Mouse (Mus musculus) lung, postnatal 4 days (tissue): ENCODE data around the gene Msmo1.

Experiments used
- DNase-seq, 2 experiments: peaks; one replicate each; pipeline ENCODE4 v3.0.0; 2021

Gene Msmo1

DNA sequence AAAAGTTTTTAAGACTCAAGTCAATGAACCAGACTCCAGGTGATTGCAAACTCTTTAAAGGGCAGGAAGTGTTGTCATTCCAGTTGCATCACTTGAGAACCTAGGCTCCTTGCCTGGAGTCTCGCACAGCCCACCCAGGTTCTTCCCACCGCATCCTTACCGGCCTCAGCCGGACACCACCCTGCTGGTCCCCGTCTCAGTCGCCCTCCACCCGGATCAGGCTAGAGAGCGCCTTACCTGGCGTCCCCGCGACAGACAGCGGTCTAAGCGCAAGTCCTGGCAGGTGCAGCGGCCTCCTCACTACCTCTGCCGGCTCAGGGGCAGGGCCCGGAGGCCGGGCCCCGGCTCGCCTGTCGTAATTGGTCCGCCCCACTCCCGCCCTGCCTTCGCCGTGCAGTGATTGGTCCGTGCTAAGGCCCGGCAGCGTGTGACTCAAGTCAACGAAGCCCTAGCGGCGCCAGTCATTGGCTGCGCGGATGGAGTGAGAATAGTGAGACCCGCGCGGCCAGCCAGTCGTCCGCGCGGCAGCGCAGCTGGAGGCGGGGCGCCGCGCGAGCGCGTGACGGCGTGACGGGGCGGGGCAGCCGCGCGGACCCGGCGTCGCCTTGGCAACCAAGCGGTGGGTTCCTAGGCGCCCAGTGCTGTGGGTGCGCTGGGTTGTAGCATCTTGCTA, at the start of gene Msmo1:
Gene Msmo1, minus strand, starts transcription at position 522 of the 673 bp plus-strand sequence.
- DNase-seq, result peak; percentile 96 to 99

- DNase-seq, result no peak
Measured at GRCm38 (mm10) chr8:64781947-64782346, 48.4 kb upstream of the Msmo1 start.

DNA sequence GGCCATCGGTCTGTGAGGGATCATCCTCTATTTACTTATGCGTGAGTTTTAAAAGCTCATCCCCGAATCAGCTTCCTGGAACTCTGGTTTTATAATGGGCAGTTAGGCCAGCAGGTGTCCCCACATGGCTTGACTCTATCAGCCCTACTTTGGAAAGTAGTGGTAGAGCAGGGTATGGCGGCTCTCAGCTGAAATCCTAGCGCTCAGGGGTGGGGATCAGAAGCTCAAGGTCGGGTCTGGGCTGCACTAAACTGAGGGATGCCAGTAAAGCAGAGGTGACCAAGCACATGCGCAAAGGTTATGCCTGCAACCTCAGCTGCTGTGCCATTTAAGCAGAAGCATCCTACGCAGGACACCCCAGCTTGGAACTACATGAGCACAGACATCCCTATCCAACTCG, 44.3 kb upstream of the Msmo1 start:
- DNase-seq, result peak in 1 of 2 experiments; percentile 13

DNA sequence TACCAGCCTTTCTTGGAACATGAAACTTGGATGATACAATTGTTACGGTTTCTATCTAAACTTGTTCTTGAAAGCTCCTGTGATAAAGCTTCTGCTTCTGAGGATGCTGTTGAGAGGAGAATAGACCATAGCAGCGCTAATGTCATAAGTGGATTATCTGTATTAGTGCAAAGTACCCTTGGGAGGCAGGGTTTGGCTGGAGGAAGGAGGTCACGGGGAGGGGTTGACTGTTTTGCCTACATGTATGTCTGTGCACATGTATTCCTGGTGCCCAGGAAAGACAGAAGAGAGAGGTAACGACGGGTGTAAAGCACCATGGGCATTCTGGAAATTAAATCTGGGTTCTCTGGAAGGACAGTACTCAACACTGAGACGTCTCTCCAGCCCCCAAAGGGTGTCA, 40.5 kb upstream of the Msmo1 start:
- DNase-seq, result no peak

DNA sequence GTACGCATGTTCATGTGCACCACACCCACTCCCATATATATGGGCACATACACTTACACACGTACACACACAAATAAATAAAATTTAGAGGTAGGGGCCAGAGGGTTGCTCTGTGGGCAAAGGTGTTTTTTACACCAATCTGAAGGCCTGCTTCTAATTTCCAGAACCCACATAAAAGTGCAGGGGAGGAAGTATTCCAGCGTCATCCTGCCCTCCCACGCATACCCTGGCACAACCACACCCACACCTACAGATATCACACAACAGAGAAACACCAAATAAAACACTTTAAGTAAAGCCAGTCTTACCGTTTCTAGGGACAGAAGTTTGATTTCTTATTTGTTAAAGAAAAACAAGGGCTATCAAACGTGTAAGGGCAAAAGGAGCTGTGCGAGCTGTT, 37.2 kb upstream of the Msmo1 start:
- DNase-seq, result no peak

DNA sequence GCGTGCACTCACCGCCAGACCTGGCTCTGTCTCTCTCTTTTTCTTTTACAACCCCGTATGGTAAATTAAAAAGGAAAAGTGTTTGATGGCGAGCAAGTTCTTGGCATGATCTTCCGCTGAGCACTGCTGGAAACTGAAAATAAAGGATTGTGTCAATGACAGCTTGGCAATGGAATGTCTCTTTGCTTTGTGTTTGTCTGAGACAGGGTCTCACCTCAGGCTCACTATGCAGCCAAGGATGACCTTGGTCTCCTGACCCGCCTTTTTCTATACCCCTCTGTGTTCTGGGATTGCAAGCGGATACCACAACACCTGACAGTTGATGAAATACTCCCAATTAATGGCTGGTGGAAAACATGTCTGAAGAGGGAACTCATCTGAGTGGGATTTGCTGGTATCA, 36.0 kb upstream of the Msmo1 start:
- no peak for DNase-seq

GRCm38 (mm10) chr8:64768645-64769044, 35.1 kb upstream of the Msmo1 start:
- DNase-seq, result no peak

DNA sequence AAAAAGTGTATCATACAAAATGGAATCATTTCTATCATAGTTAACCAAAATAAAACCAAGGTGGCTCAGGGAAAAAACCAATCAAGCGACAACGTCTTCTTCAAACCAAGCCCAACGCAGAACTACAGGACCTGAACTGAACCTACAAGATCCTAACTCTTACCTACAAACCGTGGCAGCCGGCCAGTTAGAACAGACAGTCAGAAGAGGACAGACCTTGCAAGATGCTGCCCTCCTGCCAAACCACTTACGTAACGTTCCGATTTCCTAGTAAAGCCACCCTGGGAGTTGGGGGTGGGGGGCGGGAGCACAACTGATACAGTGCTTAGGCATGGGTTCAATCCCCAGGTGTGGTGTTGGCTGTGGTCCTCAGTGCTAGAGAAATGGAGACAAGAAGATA, 33.5 kb upstream of the Msmo1 start:
- DNase-seq, result no peak

DNA sequence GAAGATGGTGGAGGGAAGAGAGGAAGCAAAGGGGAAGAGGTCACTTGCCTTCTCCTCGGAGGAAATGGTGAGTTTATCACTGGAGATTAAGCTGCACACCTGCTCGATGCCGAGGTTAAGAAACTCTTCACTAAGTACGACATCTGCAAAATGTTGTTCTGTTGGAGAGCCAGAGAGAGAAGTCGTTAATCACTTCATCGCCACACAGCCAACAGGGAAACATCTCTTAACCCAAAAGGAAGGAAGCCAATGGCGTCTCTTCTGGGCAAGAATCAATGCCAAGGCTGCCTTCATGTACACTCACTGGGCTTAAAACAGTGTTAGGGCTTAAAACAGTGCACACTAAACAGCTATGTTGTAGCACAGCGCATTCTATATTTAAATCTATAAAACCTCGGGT, 30.5 kb upstream of the Msmo1 start:
- no peak for DNase-seq

DNA sequence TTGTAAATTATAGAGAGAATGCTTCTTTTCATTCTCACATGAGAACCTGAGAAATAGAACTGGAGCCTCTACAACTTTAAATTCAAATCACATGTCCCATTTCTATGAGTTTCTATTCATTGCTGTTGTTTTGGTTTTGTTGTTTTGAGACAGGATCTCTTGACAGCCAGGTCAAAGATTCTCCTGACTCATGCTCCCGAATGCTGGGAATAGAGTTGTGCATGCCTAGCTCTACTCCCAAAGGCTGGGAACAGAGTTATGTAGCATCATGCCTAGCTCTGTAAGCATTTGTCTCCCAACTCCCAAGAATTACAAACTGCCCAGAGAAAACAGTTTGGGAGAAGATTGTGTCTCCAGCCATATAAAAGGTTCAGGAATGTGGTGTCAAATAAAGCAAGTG, 29.2 kb upstream of the Msmo1 start:
- no peak for DNase-seq

GRCm38 (mm10) chr8:64761430-64761829, 27.8 kb upstream of the Msmo1 start:
- DNase-seq, result peak in 1 of 2 experiments; percentile 30

GRCm38 (mm10) chr8:64757956-64758355, 24.4 kb upstream of the Msmo1 start:
- no peak for DNase-seq

- DNase-seq, result no peak
Measured at GRCm38 (mm10) chr8:64746215-64747058, 12.8 kb upstream of the Msmo1 start.

GRCm38 (mm10) chr8:64740547-64741211, 7.1 kb upstream of the Msmo1 start:
- DNase-seq, result no peak

- DNase-seq, result no peak
Measured at GRCm38 (mm10) chr8:64738916-64739315, 5.3 kb upstream of the Msmo1 start.

GRCm38 (mm10) chr8:64736767-64737323, 3.3 kb upstream of the Msmo1 start:
- no peak for DNase-seq

GRCm38 (mm10) chr8:64735161-64735560, 1.6 kb upstream of the Msmo1 start:
- no peak for DNase-seq

DNA sequence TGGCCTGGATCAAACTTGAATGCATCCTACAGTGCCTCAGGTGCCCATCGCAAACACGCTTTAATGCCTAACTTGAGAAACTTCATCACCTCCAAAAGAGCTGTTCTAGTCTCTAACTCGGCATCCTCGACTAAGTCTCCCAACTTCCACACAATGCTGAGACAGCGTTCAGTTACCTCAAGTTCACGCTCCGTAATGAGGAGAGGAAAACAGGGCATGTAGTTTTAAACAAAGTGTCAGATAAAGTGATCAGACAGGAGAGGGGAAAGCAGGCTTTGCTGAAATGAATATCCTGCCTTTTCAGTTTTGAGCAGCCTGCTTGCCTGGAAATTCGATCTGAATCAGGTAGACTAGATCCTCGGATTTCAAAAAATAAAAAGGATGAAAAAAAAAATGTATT, 996 bp downstream of the Msmo1 start:
- DNase-seq, result no peak

- DNase-seq, result no peak
Measured at GRCm38 (mm10) chr8:64728156-64728555, 5.4 kb downstream of the Msmo1 start.

- DNase-seq, result no peak
Measured at GRCm38 (mm10) chr8:64726190-64726695, 7.3 kb downstream of the Msmo1 start.

- no peak for DNase-seq
Measured at GRCm38 (mm10) chr8:64723206-64723605, 10.4 kb downstream of the Msmo1 start.

DNA sequence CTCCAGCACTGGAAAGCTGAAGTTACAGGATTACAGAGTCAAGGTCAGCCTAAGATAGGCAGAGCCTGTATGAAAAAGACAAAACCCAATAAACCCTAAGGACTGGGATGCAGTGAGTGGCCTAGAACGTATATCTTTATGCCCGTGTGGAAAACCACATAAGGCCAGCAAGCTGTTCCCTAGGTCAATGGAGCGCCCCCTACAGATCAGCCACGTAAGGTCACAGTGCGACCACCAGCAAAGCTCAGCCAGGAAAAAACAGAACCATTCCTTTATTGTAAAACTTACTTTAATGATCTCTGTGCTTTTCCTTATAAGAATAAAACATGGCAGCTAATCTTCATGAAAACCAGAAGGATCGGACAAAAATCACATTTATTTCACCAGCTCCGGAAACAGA, 15.7 kb downstream of the Msmo1 start:
- no peak for DNase-seq

- no peak for DNase-seq
Measured at GRCm38 (mm10) chr8:64712499-64712898, 21.1 kb downstream of the Msmo1 start.
